Mouse (Mus musculus) NIH3T3 (cell line): Measurements from ENCODE around the gene Lama1.
"Not testable (repeated sequence)": the region's sequence is repeated elsewhere in the genome, so short reads cannot be mapped to it uniquely, and the experiment has no call there.

Experiments
- DNase-seq: peaks from one replicate; pipeline ENCODE4 v3.0.0-alpha.2; 2012; ENCODE audit warnings: low read depth

Gene Lama1

DNA sequence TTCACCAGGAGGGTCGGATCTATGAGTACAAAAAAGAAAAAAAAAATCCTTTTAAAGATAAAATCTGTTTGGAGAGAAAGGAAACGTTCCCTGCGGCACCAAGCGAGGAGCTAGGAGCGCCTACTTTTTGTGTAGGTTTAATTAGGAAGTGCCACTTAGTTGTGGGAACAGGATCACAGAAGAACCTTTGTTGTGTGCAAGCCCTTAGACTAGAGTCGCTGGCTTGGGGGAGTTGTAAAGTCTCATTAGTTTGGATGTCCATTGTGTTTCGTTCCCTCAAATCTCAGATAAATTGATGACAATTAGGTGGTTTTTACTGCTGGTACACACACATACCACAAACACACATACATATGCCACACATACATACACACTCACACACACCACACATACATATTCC lies 25.0 kb downstream of the Lama1 start:
- no peak for DNase-seq

DNA sequence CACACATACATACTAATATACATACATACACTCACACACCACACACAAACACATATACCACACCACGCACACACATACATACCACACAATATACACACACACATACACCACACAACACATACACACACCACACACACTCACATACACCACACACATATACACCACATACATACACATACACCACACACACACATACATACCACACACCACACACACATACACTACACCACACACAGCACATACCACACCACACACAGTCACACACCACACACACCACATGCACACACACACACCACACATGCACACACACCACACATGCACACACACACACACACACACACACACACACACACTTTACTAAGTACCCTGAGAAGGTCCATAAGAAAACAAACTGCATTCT lies 25.5 kb downstream of the Lama1 start:
- no peak for DNase-seq

DNA sequence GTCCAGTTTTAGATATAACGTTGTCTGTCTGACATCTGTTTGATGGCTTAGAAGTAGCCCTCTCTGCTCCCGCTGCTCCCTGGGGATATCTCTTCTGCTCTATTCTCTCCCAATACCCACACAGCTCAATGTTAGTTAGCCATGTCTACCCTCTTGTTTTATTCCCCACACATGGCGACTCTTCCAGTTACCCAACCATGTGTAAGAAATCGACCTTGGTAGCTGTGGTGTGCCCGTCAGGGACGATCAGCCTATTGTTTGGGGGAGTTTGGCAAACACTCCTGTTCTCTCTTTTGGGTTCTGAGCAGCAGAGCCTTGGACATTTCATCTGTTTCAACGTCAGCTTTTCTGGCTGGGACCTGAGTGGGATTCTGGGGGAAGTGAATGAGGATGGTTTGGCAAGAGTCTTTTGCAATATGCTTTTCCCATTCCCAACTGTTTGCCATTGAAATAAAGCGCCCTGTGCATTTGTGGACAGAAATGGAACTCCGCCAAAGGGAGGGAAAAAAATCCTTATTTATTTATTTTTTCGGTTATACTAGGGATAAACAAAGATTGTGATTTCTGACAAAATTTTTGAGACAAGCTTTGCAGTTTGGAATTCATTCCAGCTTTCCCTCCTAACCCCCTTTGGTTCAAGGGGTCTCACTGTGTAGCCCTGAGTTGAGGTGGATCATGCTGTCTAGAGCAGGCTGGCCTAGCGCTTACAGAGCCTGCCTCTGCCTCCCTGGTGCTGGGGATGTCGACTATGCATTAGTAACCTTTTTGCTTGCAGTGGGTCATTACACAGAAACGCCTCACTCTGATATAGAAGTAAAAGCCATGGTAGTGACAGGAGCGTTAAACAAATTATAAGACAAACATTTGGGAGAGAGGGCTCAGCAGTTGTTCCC lies 26.4 kb downstream of the Lama1 start:
- no peak for DNase-seq

- DNase-seq, result no peak
These were observed 29.5 kb downstream of the Lama1 start for GRCm38 (mm10) chr17:67726601-67727000.

GRCm38 (mm10) chr17:67728751-67729150 lies 31.7 kb downstream of the Lama1 start:
- no peak for DNase-seq

GRCm38 (mm10) chr17:67731096-67731495 lies 34.0 kb downstream of the Lama1 start:
- no peak for DNase-seq

- DNase-seq, result no peak
These were observed 34.9 kb downstream of the Lama1 start for GRCm38 (mm10) chr17:67731964-67732363.

DNA sequence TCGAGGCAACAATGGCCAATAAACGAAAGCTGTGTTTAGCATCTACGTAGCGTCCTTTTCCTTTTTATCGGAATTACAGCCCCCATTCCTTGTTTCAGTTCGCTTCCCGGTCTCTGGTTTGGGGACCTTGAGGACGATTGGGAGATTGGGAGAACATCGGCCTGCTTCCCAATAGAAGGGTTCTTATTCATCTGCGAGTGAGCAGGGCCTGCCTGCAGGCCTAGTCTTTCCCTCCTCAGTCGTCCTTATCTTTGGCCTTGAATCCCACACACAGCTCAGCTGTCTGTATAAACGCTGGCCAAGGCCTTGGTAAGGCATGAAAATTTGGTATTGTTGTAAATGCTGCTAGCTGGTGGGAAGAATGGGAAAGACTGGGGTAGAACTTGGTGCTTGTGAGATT lies 36.5 kb downstream of the Lama1 start:
- DNase-seq, result no peak

- DNase-seq, result no peak
These were observed 38.7 kb downstream of the Lama1 start for GRCm38 (mm10) chr17:67735722-67736121.

DNA sequence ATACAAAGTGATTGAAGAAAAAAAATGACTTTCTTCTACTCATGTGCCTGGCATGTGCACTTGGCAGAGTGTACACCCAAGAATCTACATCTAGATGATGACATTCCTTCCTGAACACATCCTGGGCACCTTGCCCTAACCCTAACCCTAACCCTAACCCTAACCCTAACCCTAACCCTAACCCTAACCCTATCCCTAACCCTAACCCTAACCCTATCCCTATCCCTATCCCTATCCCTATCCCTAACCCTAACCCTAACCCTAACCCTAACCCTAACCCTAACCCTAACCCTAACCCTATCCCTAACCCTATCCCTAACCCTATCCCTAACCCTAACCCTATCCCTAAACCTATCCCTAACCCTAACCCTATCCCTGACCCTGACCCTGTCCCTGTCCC lies 44.2 kb downstream of the Lama1 start:
- not testable (repeated sequence) for DNase-seq

DNA sequence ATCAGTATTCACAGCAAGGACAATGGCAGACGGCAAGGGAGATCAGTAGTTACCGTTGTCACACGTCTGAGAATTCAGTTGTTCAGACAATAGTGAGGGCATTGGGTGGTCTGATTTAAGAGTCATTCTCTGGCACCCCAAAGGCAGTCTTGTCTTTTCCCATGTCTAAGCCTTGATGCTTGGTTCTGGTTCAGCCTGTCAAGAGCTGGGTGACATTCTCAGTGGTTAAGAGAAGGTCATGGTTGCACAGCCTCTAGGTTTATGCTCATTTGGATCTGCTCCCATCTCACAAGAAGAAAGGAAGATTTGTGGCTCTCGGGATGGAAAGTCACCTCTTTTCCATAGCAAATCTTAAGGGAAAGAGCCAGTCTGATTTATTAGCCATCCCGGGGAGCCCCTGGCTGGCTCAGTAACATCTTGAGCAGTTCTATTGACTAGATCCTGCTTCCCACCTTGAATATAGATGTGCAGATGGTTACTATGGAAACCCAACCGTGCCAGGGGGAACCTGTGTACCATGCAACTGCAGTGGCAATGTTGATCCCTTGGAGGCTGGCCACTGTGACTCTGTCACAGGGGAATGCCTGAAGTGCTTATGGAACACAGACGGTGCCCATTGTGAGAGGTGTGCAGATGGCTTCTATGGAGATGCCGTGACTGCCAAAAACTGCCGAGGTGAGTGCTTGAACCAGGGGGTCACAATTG lies 67.3 kb downstream of the Lama1 start:
- DNase-seq, result no peak

DNA sequence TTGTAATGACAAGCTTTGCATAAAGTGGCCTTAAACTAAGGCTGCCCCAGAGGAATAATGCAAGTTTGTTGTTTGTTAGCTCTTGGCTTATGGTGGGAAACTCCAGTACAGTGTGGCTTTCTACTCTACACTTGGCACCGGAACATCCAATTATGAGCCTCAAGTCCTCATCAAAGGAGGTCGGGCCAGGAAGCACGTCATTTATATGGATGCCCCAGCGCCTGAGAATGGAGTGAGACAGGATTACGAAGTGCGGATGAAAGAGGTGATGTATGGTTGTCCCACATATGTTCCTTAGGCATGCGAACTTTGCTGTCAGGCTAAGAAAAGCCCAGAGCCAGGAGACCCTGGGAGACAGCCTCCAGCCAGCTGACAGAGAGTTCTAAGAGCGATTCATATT lies 76.5 kb downstream of the Lama1 start:
- no peak for DNase-seq

DNA sequence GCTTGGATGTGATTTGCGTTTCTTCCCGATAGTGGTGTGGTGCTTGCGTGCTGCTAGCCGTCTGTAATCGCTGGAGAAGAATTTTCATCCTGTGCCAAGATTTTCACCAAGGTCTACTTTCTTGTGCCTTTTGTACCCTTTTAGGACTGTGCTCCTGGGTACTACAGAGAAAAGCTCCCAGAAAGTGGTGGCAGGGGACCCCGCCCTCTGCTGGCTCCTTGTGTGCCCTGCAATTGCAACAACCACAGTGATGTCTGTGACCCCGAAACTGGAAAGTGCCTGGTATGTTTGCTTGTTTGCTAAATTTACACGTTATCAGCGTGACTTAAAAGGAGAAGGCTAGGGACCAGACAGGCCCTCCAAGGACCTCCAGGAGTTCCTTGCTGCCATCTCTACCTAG lies 79.7 kb downstream of the Lama1 start:
- peak; percentile 13 for DNase-seq

- DNase-seq, result peak; percentile 55
These were observed 82.8 kb downstream of the Lama1 start for GRCm38 (mm10) chr17:67779812-67780211.

- no peak for DNase-seq
These were observed 94.0 kb downstream of the Lama1 start for GRCm38 (mm10) chr17:67791091-67791490.

- DNase-seq, result no peak
These were observed 112.1 kb downstream of the Lama1 start for GRCm38 (mm10) chr17:67809171-67809570.

- no peak for DNase-seq
These were observed 116.6 kb downstream of the Lama1 start for GRCm38 (mm10) chr17:67813666-67814065.

GRCm38 (mm10) chr17:67815720-67816119 lies 118.7 kb downstream of the Lama1 start:
- DNase-seq, result no peak

GRCm38 (mm10) chr17:67816916-67817315 lies 119.9 kb downstream of the Lama1 start:
- DNase-seq, result no peak

- DNase-seq, result no peak
These were observed 130.4 kb downstream of the Lama1 start for GRCm38 (mm10) chr17:67827431-67827830.

DNA sequence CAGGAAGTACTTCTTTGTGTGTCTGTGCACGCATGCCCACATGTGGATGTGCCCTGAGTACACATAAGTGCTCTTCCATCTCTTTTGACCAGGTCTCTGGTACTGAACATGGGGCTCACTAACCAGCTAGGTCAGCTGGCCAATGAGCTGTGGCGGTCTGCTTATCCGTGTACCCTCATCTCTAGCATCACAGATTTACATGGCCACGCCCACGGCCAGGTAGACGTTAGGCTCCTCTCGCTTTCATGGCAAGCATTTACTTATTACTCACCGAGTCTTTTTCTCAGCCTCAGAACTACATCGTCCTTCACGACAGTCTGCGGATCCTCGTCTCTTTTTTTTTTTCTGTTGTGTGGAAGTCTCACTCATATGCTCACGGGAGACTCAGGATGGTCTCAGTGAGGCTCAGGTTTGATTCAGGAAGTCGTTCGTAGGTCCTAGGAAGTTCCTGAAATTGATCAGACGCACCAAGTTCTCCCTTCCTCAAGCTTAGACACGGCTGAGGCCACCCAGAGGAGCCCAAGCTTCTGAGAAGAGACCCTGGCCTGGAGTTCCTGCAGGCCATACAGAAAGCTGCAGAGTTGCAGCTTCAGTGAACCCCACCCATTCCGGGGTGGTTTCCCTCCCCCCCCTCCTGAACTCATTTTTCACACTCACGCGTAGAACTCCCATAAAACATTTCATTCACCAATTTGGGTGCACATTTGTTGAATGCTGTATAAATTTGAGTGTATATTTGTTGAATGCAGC lies 139.3 kb downstream of the Lama1 start:
- no peak for DNase-seq

GRCm38 (mm10) chr17:67837351-67838090 lies 140.5 kb downstream of the Lama1 start:
- DNase-seq, result peak; percentile 89
